Mouse (Mus musculus) intestine, postnatal 0 days (tissue): Measurements from ENCODE around the gene Cgas. TPM values are rescaled to one million over a fixed set of nuclear protein-coding genes. Genes with fewer than 3 reads are reported as not detected.
"Not testable (repeated sequence)": the region's sequence is repeated elsewhere in the genome, so short reads cannot be mapped to it uniquely, and the experiment has no call there.

Experiments used
- ATAC-seq: fragments of 200-750 bp; cut with Nextera tagmentation; 2 replicates; pipeline ENCODE4 v1.8.0; 2017; ENCODE audit warnings: mild to moderate bottlenecking, moderate TSS enrichment, moderate library complexity
- H3K27ac ChIP-seq: fragments of 300-500 bp; sonication (generic); 2 replicates; pipeline ENCODE4 v1.5.1; 2014; ENCODE audit warnings: mild to moderate bottlenecking, low read depth, low read length, moderate library complexity
- H3K27me3 ChIP-seq: fragments of 300-500 bp; sonication (generic); replicated peaks from 2 replicates; pipeline ENCODE4 v1.6.1; 2014; ENCODE audit warnings: low read length, mixed read lengths; ENCODE audit not compliant: control insufficient read depth, insufficient read depth
- H3K36me3 ChIP-seq: fragments of 300-500 bp; sonication (generic); 2 replicates; pipeline ENCODE4 v1.6.1; 2014; ENCODE audit warnings: mild to moderate bottlenecking, moderate library complexity; ENCODE audit not compliant: control insufficient read depth, insufficient read depth
- H3K4me1 ChIP-seq: fragments of 300-500 bp; sonication (generic); replicated peaks from 2 replicates; pipeline ENCODE4 v1.6.1; 2014; ENCODE audit warnings: antibody characterized with exemption, low read length, mixed read lengths; ENCODE audit not compliant: control insufficient read depth, insufficient read depth
- H3K4me2 ChIP-seq: fragments of 300-500 bp; sonication (generic); replicated peaks from 2 replicates; pipeline ENCODE4 v1.6.1; 2014; ENCODE audit warnings: low read depth, mild to moderate bottlenecking, moderate library complexity
- H3K4me3 ChIP-seq: fragments of 300-500 bp; sonication (generic); 2 replicates; pipeline ENCODE4 v1.5.1; 2014; ENCODE audit warnings: low read depth, low read length
- H3K9ac ChIP-seq: fragments of 300-500 bp; sonication (generic); 2 replicates; pipeline ENCODE4 v1.6.1; 2014; ENCODE audit warnings: mild to moderate bottlenecking, low read depth, low read length
- H3K9me3 ChIP-seq: fragments of 300-500 bp; sonication (generic); 2 replicates; pipeline ENCODE4 v1.6.1; 2016; ENCODE audit warnings: mixed run types; ENCODE audit not compliant: control insufficient read depth
- CTCF ChIP-seq: sonication (generic); IDR thresholded peaks from 2 replicates; pipeline ENCODE4 v1.5.1; 2016; ENCODE audit warnings: low read depth, mild to moderate bottlenecking, control low read depth, antibody characterized with exemption, moderate library complexity
- WGBS: fragments of 180-500 bp; shearing (Covaris S2); extraction: QIAGEN DNeasy Blood & Tissue Kit; methylation state at CpG from one replicate; pipeline ENCODE4 v1.1.7; 2014; 5-methylcytosine and 5-hydroxymethylcytosine counted together
- polyA plus RNA-seq: library from polyadenylated mRNA; unstranded; fragments of >200 nt; fragmentation: Nextera tagmentation; extraction: Ambion mirVana; gene quantifications from 2 replicates; pipeline ENCODE4 v1.2.1, GENCODE M21; 2015

Gene Cgas
- 0.96 and 1.1 TPM in 2 replicates for polyA plus RNA-seq

DNA sequence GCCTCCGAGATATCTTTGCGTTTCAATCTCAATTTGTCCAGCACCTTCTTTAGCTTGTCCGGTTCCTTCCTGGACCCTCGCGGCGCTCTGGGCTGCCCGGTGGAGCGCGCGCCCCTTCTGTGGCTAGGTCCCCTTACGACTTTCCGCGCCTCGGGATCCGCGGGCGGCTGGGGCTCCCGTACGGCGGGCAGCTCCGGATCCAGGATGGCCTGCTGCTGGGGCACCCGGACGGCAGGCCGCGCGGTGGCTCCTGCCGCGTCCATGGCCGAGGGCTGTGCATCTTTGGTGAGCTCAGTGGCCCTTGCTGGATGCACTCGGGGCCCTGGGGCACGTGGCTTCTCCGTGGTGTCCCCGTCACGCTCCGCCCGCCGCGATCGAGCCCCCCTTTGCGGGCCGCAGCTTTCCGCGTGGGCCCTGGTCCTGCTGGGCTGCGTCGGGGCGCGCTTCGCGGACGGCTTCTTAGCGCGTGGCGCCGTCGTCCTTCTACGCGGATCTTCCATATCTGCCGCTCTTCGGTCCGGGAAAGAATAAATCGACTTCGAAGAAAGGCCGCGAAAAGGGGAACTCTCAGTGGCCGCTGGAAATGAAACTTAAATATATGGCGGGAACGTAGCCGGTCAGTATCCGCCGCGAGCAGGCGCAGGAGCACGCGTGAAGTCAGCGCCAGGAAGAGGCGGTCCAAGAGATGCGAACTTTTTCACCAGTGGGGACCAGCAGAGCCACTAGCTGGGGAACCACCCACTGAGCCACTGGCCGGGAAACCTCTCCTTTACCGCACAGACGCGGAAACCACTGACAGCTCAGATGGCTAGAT is at the start of gene Cgas:
TSS of gene Cgas (minus strand) at position 659 of the 814 bp plus-strand sequence.
- H3K4me2 ChIP-seq: peak within 1 kb of the TSS; percentile 87

DNA sequence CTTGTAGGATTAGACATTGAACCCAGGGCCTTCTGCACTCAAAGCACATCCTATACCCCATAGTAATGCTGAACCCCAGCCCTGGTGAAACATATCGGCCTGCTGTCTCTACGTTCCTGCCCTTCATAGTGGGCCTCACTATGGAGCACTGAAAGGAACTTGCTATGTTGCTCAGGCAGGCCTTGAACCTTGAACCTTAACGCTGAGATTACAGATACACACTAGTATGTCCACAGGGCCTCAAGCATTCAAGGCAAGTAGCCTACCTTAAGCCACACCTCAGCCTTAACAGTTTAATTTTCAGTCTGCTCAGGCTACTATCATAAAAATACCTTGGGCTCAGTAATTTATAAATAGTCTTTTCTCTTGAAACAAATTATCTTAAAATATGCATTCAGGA is 49.2 kb upstream of the Cgas start:
- no peak overlapping the region for H3K4me2 ChIP-seq
- H3K9me3 ChIP-seq: no peaks in the 10 kb centered on the region
- 49% methylated on average over 3 of the region's 3 CpGs for WGBS
- ATAC-seq: peak; percentile 92
- no peak for TF ChIP-seq CTCF
- H3K27me3 ChIP-seq: no peaks in the 10 kb centered on the region
- H3K4me3 ChIP-seq: no peak overlapping the region
- H3K36me3 ChIP-seq: no peaks in the 10 kb centered on the region
- H3K27ac ChIP-seq: peak overlapping the region; percentile 57
- no peaks in the 10 kb centered on the region for H3K4me1 ChIP-seq
- no peak overlapping the region for H3K9ac ChIP-seq

More for the DNA sequence above, at the start of gene Cgas:
- 1% methylated on average over 81 of the region's 81 CpGs for WGBS
- peak; percentile 65 for ATAC-seq
- Histone ChIP-seq H3K4me1 (no peaks in the 10 kb centered on the region; the same call in 1 of the 2 replicates), H3K27ac (no peak within 1 kb of the TSS), H3K36me3 (no peaks in the 10 kb centered on the region), H3K4me3 (peak within 1 kb of the TSS; percentile 59), H3K9ac (peak within 1 kb of the TSS; percentile 49), H3K27me3 (peaks cover 22% of the 10 kb centered on the region; the same call in 1 of the 2 replicates), H3K9me3 (no peaks in the 10 kb centered on the region)
- no peak for TF ChIP-seq CTCF

DNA sequence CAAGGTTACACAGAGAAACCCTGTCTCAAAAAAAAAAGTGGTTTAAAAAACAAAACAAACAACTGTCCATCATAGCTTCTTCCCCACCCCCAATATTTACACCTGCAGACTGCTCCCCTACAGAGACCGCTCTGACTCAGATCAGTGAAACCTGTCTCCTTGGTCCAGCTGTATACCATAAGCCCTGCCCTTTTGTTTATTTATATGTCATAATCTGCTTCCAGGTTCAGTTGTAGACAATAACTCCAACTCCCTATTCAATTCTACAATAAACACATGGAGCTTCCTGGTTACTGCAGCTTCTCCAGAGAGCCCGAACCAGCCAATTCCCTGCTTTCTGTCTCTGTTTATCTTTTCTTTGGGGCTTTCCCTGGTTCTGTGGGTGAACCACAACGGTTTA is 48.1 kb upstream of the Cgas start:
- H3K9me3 ChIP-seq: no peaks in the 10 kb centered on the region
- peak overlapping the region; percentile 57 for H3K27ac ChIP-seq
- no peaks in the 10 kb centered on the region for H3K36me3 ChIP-seq
- TF ChIP-seq CTCF: no peak
- H3K4me2 ChIP-seq: no peak overlapping the region
- H3K4me1 ChIP-seq: no peaks in the 10 kb centered on the region
- H3K4me3 ChIP-seq: no peak overlapping the region
- no peak overlapping the region for H3K9ac ChIP-seq
- WGBS: 29% methylated on average over 3 of the region's 3 CpGs
- no peaks in the 10 kb centered on the region for H3K27me3 ChIP-seq
- ATAC-seq: no peak

DNA sequence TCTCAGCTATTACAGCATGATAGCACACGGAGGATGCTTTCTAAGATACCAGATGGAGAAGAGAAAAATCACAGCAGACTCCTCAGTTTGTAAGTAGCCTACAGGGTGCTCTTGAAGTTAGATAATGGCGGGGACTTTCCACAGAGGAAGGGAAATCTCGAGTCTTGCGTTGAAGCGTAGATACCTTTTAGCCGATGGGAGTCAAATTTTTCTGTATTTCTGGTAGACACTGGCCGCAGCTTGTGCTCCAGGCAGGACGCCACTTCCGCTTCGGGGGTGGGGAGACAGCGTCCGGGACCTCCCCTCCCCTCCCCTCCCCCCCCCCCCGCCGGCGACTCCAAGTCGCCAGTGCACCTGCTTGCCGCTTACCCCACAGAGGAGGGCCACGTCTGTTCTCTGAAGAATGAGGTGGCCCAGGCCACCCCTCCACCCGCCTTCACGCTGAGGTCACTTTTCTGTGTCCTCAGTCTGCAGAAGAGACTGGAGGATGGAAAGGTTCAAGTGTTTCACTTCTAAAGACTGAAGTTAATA is 45.9 kb upstream of the Cgas start, which contains the start of gene Eef1a1:
TSS of gene Eef1a1 (minus strand) at position 262 of the 531 bp plus-strand sequence.
- H3K27ac ChIP-seq: peak within 1 kb of the TSS; percentile 30
- no peak for TF ChIP-seq CTCF
- no peaks in the 10 kb centered on the region for H3K36me3 ChIP-seq
- H3K4me3 ChIP-seq: peak within 1 kb of the TSS; percentile 36
- H3K27me3 ChIP-seq: no peaks in the 10 kb centered on the region
- no peaks in the 10 kb centered on the region for H3K4me1 ChIP-seq
- H3K4me2 ChIP-seq: peak within 1 kb of the TSS; percentile 63
- no peaks in the 10 kb centered on the region for H3K9me3 ChIP-seq
- 0 out of 2 replicates have a peak, but pooled peaks have one; percentile 20 for ATAC-seq
- 2% methylated on average over 19 of the region's 20 CpGs for WGBS
- peak within 1 kb of the TSS; percentile 48 for H3K9ac ChIP-seq

DNA sequence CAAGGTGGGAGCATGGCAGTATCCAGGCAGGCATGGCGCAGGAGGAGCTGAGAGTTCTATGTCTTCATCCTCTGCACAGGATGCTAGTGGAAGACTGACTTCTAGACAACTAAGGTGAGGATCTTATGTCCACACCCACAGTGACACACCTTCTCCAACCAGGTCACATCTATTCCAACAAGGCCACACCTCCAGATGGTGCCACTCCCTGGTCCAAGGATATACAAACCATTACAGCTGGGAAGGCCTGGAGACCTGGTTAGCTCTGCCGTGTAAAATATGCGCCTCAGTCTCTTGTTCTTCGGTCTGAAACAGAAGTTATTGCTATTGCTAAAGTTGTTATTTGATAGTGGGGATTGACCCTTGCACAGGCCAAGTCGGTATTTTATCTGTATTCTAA is 45.0 kb upstream of the Cgas start:
- H3K36me3 ChIP-seq, ATAC-seq, H3K9ac ChIP-seq: not testable (repeated sequence)

DNA sequence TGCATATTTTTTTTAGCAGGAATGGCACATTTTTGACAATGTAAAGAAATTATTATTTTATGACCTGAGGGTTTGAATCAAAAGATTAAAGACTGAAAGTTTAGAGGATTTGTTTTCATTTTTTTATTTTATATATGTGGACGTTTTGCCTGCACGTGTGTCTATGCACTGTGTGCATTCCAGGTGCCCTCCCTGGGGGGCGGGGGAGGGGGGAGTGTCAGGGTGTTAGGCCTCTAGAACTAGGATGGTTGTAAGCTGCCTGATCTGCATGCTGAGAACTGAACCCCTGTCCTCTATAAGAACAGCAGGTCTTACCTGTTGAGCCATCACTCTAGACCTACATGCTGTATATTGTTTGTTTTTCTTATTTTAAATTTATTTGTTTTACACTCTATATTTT is 41.6 kb upstream of the Cgas start:
- 76% methylated on average over 3 of the region's 3 CpGs for WGBS
- no peak for TF ChIP-seq CTCF
- no peak overlapping the region for H3K4me2 ChIP-seq

More for the DNA sequence above, 45.0 kb upstream of the Cgas start:
- not testable (repeated sequence) for H3K27me3 ChIP-seq, H3K4me1 ChIP-seq, H3K4me3 ChIP-seq, H3K9me3 ChIP-seq, H3K27ac ChIP-seq
- peak overlapping the region; percentile 63; the same call in 1 of the 2 replicates for H3K4me2 ChIP-seq
- WGBS: 57% methylated on average over 5 of the region's 5 CpGs

More for the DNA sequence above, 41.6 kb upstream of the Cgas start:
- Histone ChIP-seq H3K27me3 (no peaks in the 10 kb centered on the region), H3K4me1 (no peaks in the 10 kb centered on the region), H3K9me3 (no peaks in the 10 kb centered on the region), H3K9ac (no peak overlapping the region), H3K4me3 (no peak overlapping the region), H3K36me3 (peaks cover 6% of the 10 kb centered on the region; the same call in 1 of the 2 replicates), H3K27ac (no peak overlapping the region)
- ATAC-seq: no peak
